Mouse (Mus musculus): Measurements from ENCODE around the gene Il12rb1. TPM values are rescaled to one million over a fixed set of nuclear protein-coding genes. Genes with fewer than 3 reads are reported as not detected.

The Il12rb1 gene
- polyA plus RNA-seq, 1 experiment from 2014 or later, result not detected

- no peak overlapping the region for H3K4me2 ChIP-seq (ENCODE audit: low read length)
- no peak overlapping the region for H3K27ac ChIP-seq (replicated peaks in 1 of 2; ENCODE audit: control insufficient read depth in 1 of 2, insufficient read depth in 1 of 2, low read depth in 2 of 2, low read length in 2 of 2)
- H3K27me3 ChIP-seq (ENCODE audit: control insufficient read depth, insufficient read depth, low read length), result peaks cover 15% of the 10 kb centered on the region
- no peaks in the 10 kb centered on the region for H3K9me3 ChIP-seq (ENCODE audit: control insufficient read depth, low read length)
- H3K4me3 ChIP-seq (ENCODE audit: control insufficient read depth in 1 of 2, insufficient read depth in 1 of 2, low read depth in 1 of 2, low read length in 2 of 2), result no peak overlapping the region
- peaks cover 5 to 7% of the 10 kb centered on the region in 2 experiments; a peak in 3 of 4 replicates for H3K4me1 ChIP-seq (ENCODE audit: control insufficient read depth in 2 of 2, insufficient read depth in 2 of 2, low read length in 2 of 2)
- WGBS, result 33% methylated on average over 22 of the region's 22 CpGs
- H3K9ac ChIP-seq (ENCODE audit: low read length), result no peak overlapping the region; the same call in 1 of the 2 replicates
- ATAC-seq (ENCODE audit: insufficient number of reproducible peaks, insufficient read depth, low FRiP score, low read depth), result no peak
- no peaks in the 10 kb centered on the region for H3K36me3 ChIP-seq (ENCODE audit: control insufficient read depth, insufficient read depth, low read length)
Measured at GRCm38 (mm10) chr8:70841147-70842072, 33.2 kb downstream of the Il12rb1 start.

- Histone ChIP-seq H3K4me2 (ENCODE audit: low read length) (no peak overlapping the region), H3K27me3 (ENCODE audit: control insufficient read depth, insufficient read depth, low read length) (peaks cover 15% of the 10 kb centered on the region), H3K4me3 (ENCODE audit: control insufficient read depth in 1 of 2, insufficient read depth in 1 of 2, low read depth in 1 of 2, low read length in 2 of 2) (no peak overlapping the region), H3K36me3 (ENCODE audit: control insufficient read depth, insufficient read depth, low read length) (no peaks in the 10 kb centered on the region), H3K9me3 (ENCODE audit: control insufficient read depth, low read length) (no peaks in the 10 kb centered on the region), H3K4me1 (ENCODE audit: control insufficient read depth in 2 of 2, insufficient read depth in 2 of 2, low read length in 2 of 2) (peaks cover 5 to 7% of the 10 kb centered on the region in 2 experiments; a peak in 3 of 4 replicates), H3K9ac (ENCODE audit: low read length) (no peak overlapping the region), H3K27ac (replicated peaks in 1 of 2; ENCODE audit: control insufficient read depth in 1 of 2, insufficient read depth in 1 of 2, low read depth in 2 of 2, low read length in 2 of 2) (no peak overlapping the region)
- no peak for ATAC-seq (ENCODE audit: insufficient number of reproducible peaks, insufficient read depth, low FRiP score, low read depth)
- WGBS, result 61% methylated on average over 25 of the region's 25 CpGs
Measured at GRCm38 (mm10) chr8:70842484-70842883, 34.2 kb downstream of the Il12rb1 start.

GRCm38 (mm10) chr8:70843214-70843773, 35.0 kb downstream of the Il12rb1 start:
- peaks cover 15% of the 10 kb centered on the region for H3K27me3 ChIP-seq (ENCODE audit: control insufficient read depth, insufficient read depth, low read length)
- no peaks in the 10 kb centered on the region for H3K36me3 ChIP-seq (ENCODE audit: control insufficient read depth, insufficient read depth, low read length)
- 68% methylated on average over 5 of the region's 5 CpGs for WGBS
- no peak overlapping the region for H3K9ac ChIP-seq (ENCODE audit: low read length)
- H3K4me1 ChIP-seq (ENCODE audit: control insufficient read depth in 2 of 2, insufficient read depth in 2 of 2, low read length in 2 of 2), result peaks cover 5 to 7% of the 10 kb centered on the region in 2 experiments; a peak in 3 of 4 replicates
- no peak overlapping the region for H3K4me3 ChIP-seq (ENCODE audit: control insufficient read depth in 1 of 2, insufficient read depth in 1 of 2, low read depth in 1 of 2, low read length in 2 of 2)
- no peak overlapping the region for H3K4me2 ChIP-seq (ENCODE audit: low read length)
- no peak overlapping the region for H3K27ac ChIP-seq (replicated peaks in 1 of 2; ENCODE audit: control insufficient read depth in 1 of 2, insufficient read depth in 1 of 2, low read depth in 2 of 2, low read length in 2 of 2)
- no peak for ATAC-seq (ENCODE audit: insufficient number of reproducible peaks, insufficient read depth, low FRiP score, low read depth)
- no peaks in the 10 kb centered on the region for H3K9me3 ChIP-seq (ENCODE audit: control insufficient read depth, low read length)

- Histone ChIP-seq H3K9ac (ENCODE audit: low read length) (no peak overlapping the region), H3K27me3 (ENCODE audit: control insufficient read depth, insufficient read depth, low read length) (peaks cover 19% of the 10 kb centered on the region), H3K4me2 (ENCODE audit: low read length) (no peak overlapping the region), H3K27ac (replicated peaks in 1 of 2; ENCODE audit: control insufficient read depth in 1 of 2, insufficient read depth in 1 of 2, low read depth in 2 of 2, low read length in 2 of 2) (no peak overlapping the region), H3K4me1 (ENCODE audit: control insufficient read depth in 2 of 2, insufficient read depth in 2 of 2, low read length in 2 of 2) (peaks cover 2 to 5% of the 10 kb centered on the region in 2 experiments; a peak in 2 of 4 replicates), H3K9me3 (ENCODE audit: control insufficient read depth, low read length) (no peaks in the 10 kb centered on the region), H3K4me3 (ENCODE audit: control insufficient read depth in 1 of 2, insufficient read depth in 1 of 2, low read depth in 1 of 2, low read length in 2 of 2) (no peak overlapping the region), H3K36me3 (ENCODE audit: control insufficient read depth, insufficient read depth, low read length) (no peaks in the 10 kb centered on the region)
- 78% methylated on average over 8 of the region's 8 CpGs for WGBS
- no peak for ATAC-seq (ENCODE audit: insufficient number of reproducible peaks, insufficient read depth, low FRiP score, low read depth)
Measured at GRCm38 (mm10) chr8:70843941-70844340, 35.7 kb downstream of the Il12rb1 start.

GRCm38 (mm10) chr8:70844523-70844922, 36.3 kb downstream of the Il12rb1 start:
- no peaks in the 10 kb centered on the region for H3K9me3 ChIP-seq (ENCODE audit: control insufficient read depth, low read length)
- no peaks in the 10 kb centered on the region for H3K36me3 ChIP-seq (ENCODE audit: control insufficient read depth, insufficient read depth, low read length)
- peaks cover 2 to 5% of the 10 kb centered on the region in 2 experiments; a peak in 2 of 4 replicates for H3K4me1 ChIP-seq (ENCODE audit: control insufficient read depth in 2 of 2, insufficient read depth in 2 of 2, low read length in 2 of 2)
- no peak for ATAC-seq (ENCODE audit: insufficient number of reproducible peaks, insufficient read depth, low FRiP score, low read depth)
- no peak overlapping the region for H3K27ac ChIP-seq (replicated peaks in 1 of 2; ENCODE audit: control insufficient read depth in 1 of 2, insufficient read depth in 1 of 2, low read depth in 2 of 2, low read length in 2 of 2)
- no peak overlapping the region for H3K9ac ChIP-seq (ENCODE audit: low read length)
- H3K4me3 ChIP-seq (ENCODE audit: control insufficient read depth in 1 of 2, insufficient read depth in 1 of 2, low read depth in 1 of 2, low read length in 2 of 2), result no peak overlapping the region
- no peak overlapping the region for H3K4me2 ChIP-seq (ENCODE audit: low read length)
- WGBS, result under 1% methylated on average over 6 of the region's 6 CpGs
- H3K27me3 ChIP-seq (ENCODE audit: control insufficient read depth, insufficient read depth, low read length), result peaks cover 19% of the 10 kb centered on the region

GRCm38 (mm10) chr8:70845108-70845507, 36.9 kb downstream of the Il12rb1 start:
- Histone ChIP-seq H3K4me3 (ENCODE audit: control insufficient read depth in 1 of 2, insufficient read depth in 1 of 2, low read depth in 1 of 2, low read length in 2 of 2) (no peak overlapping the region), H3K9ac (ENCODE audit: low read length) (no peak overlapping the region), H3K4me2 (ENCODE audit: low read length) (no peak overlapping the region), H3K27ac (replicated peaks in 1 of 2; ENCODE audit: control insufficient read depth in 1 of 2, insufficient read depth in 1 of 2, low read depth in 2 of 2, low read length in 2 of 2) (no peak overlapping the region), H3K36me3 (ENCODE audit: control insufficient read depth, insufficient read depth, low read length) (no peaks in the 10 kb centered on the region), H3K4me1 (ENCODE audit: control insufficient read depth in 2 of 2, insufficient read depth in 2 of 2, low read length in 2 of 2) (peaks cover under 1 to 5% of the 10 kb centered on the region in 2 experiments; a peak in 2 of 4 replicates), H3K9me3 (ENCODE audit: control insufficient read depth, low read length) (no peaks in the 10 kb centered on the region), H3K27me3 (ENCODE audit: control insufficient read depth, insufficient read depth, low read length) (peaks cover 19% of the 10 kb centered on the region)
- ATAC-seq (ENCODE audit: insufficient number of reproducible peaks, insufficient read depth, low FRiP score, low read depth), result no peak
- 44% methylated on average over 5 of the region's 5 CpGs for WGBS

- Histone ChIP-seq H3K9me3 (ENCODE audit: control insufficient read depth, low read length) (no peaks in the 10 kb centered on the region), H3K4me3 (ENCODE audit: control insufficient read depth in 1 of 2, insufficient read depth in 1 of 2, low read depth in 1 of 2, low read length in 2 of 2) (no peak overlapping the region), H3K27me3 (ENCODE audit: control insufficient read depth, insufficient read depth, low read length) (peaks cover 17% of the 10 kb centered on the region), H3K36me3 (ENCODE audit: control insufficient read depth, insufficient read depth, low read length) (no peaks in the 10 kb centered on the region), H3K4me2 (ENCODE audit: low read length) (no peak overlapping the region), H3K4me1 (ENCODE audit: control insufficient read depth in 2 of 2, insufficient read depth in 2 of 2, low read length in 2 of 2) (no peaks in the 10 kb centered on the region), H3K9ac (ENCODE audit: low read length) (no peak overlapping the region), H3K27ac (replicated peaks in 1 of 2; ENCODE audit: control insufficient read depth in 1 of 2, insufficient read depth in 1 of 2, low read depth in 2 of 2, low read length in 2 of 2) (no peak overlapping the region)
- 47% methylated on average over 15 of the region's 15 CpGs for WGBS
- no peak for ATAC-seq (ENCODE audit: insufficient number of reproducible peaks, insufficient read depth, low FRiP score, low read depth)
Measured at GRCm38 (mm10) chr8:70846371-70847154, 38.3 kb downstream of the Il12rb1 start.
